Mouse (Mus musculus) heart, embryonic 11.5 days (tissue): ENCODE results near the gene Rtn1. TPM values are rescaled to one million over a fixed set of nuclear protein-coding genes. Genes with fewer than 3 reads are reported as not detected.

Experiments used
- ATAC-seq: fragments of 200-750 bp; cut with Nextera tagmentation; replicated peaks from 2 replicates; pipeline ENCODE4 v1.8.0; 2017; ENCODE audit warnings: moderate library complexity; ENCODE audit not compliant: insufficient number of reproducible peaks, low FRiP score, low TSS enrichment
- H3K27ac ChIP-seq: fragments of 300-500 bp; sonication (generic); 2 replicates; pipeline ENCODE4 v1.5.1; 2014; ENCODE audit warnings: mild to moderate bottlenecking, low read depth, low read length
- H3K27me3 ChIP-seq: fragments of 300-500 bp; sonication (generic); 2 replicates; pipeline ENCODE4 v1.6.1; 2014; ENCODE audit warnings: mild to moderate bottlenecking, low read length, mixed read lengths; ENCODE audit not compliant: control insufficient read depth, insufficient read depth
- H3K36me3 ChIP-seq: fragments of 300-500 bp; sonication (generic); 2 replicates; pipeline ENCODE4 v1.6.1; 2014; ENCODE audit warnings: mild to moderate bottlenecking, low read length, moderate library complexity, mixed read lengths; ENCODE audit not compliant: control insufficient read depth, insufficient read depth
- H3K4me1 ChIP-seq: fragments of 300-500 bp; sonication (generic); 2 replicates; pipeline ENCODE4 v1.6.1; 2014; ENCODE audit warnings: low read length; ENCODE audit not compliant: control insufficient read depth, insufficient read depth
- H3K4me2 ChIP-seq: fragments of 300-500 bp; sonication (generic); 2 replicates; pipeline ENCODE4 v1.6.1; 2014; ENCODE audit warnings: mild to moderate bottlenecking, moderate library complexity
- H3K4me3 ChIP-seq: fragments of 300-500 bp; sonication (generic); 2 replicates; pipeline ENCODE4 v1.5.1; 2014; ENCODE audit warnings: low read depth, low read length
- H3K9ac ChIP-seq: fragments of 300-500 bp; sonication (generic); 2 replicates; pipeline ENCODE4 v1.6.1; 2014; ENCODE audit warnings: mild to moderate bottlenecking, low read depth, low read length, moderate library complexity
- H3K9me3 ChIP-seq: fragments of 300-500 bp; sonication (generic); replicated peaks from 2 replicates; pipeline ENCODE4 v1.6.1; 2016; ENCODE audit warnings: low read length; ENCODE audit not compliant: control insufficient read depth
- WGBS: fragments of 180-500 bp; shearing (Covaris S2); extraction: QIAGEN DNeasy Blood & Tissue Kit; methylation state at CpG from one replicate; pipeline ENCODE4 v1.1.7; 2014; ENCODE audit not compliant: insufficient replicate concordance; 5-methylcytosine and 5-hydroxymethylcytosine counted together
- polyA plus RNA-seq: library from polyadenylated mRNA; unstranded; fragments of >200 nt; fragmentation: Nextera tagmentation; extraction: Ambion mirVana; gene quantifications from 2 replicates; pipeline ENCODE4 v1.2.1, GENCODE M21; 2014

The Rtn1 gene
- polyA plus RNA-seq, 1 experiment from 2014 or later, result 20.1 TPM

GRCm38 (mm10) chr12:72227731-72228130 lies 181.1 kb downstream of the Rtn1 start:
- H3K9me3 ChIP-seq, result no peaks in the 10 kb centered on the region
- WGBS, result 74% methylated on average over 6 of the region's 6 CpGs

GRCm38 (mm10) chr12:72225371-72225770 lies 183.5 kb downstream of the Rtn1 start:
- Histone ChIP-seq H3K27ac (no peak overlapping the region), H3K27me3 (no peaks in the 10 kb centered on the region), H3K4me3 (no peak overlapping the region), H3K9me3 (no peaks in the 10 kb centered on the region), H3K4me2 (no peak overlapping the region), H3K4me1 (no peaks in the 10 kb centered on the region), H3K36me3 (no peaks in the 10 kb centered on the region), H3K9ac (no peak overlapping the region)
- WGBS, result 83% methylated on average over 3 of the region's 3 CpGs
- no peak for ATAC-seq

More at GRCm38 (mm10) chr12:72227731-72228130, 181.1 kb downstream of the Rtn1 start:
- ATAC-seq, result no peak
- no peaks in the 10 kb centered on the region for H3K27me3 ChIP-seq
- H3K36me3 ChIP-seq, result no peaks in the 10 kb centered on the region
- no peaks in the 10 kb centered on the region for H3K4me1 ChIP-seq
- H3K9ac ChIP-seq, result no peak overlapping the region
- H3K4me2 ChIP-seq, result no peak overlapping the region
- no peak overlapping the region for H3K27ac ChIP-seq
- no peak overlapping the region for H3K4me3 ChIP-seq

- H3K9ac ChIP-seq, result no peak overlapping the region
- no peaks in the 10 kb centered on the region for H3K27me3 ChIP-seq
- H3K4me3 ChIP-seq, result no peak overlapping the region
- ATAC-seq, result no peak
- 84% methylated on average over 15 of the region's 16 CpGs for WGBS
- H3K4me2 ChIP-seq, result no peak overlapping the region
- no peaks in the 10 kb centered on the region for H3K36me3 ChIP-seq
- no peaks in the 10 kb centered on the region for H3K4me1 ChIP-seq
- H3K9me3 ChIP-seq, result no peaks in the 10 kb centered on the region
- H3K27ac ChIP-seq, result no peak overlapping the region
Measured at GRCm38 (mm10) chr12:72223557-72224102, 185.2 kb downstream of the Rtn1 start.

GRCm38 (mm10) chr12:72213554-72213953 lies 195.3 kb downstream of the Rtn1 start:
- Histone ChIP-seq H3K27me3 (no peaks in the 10 kb centered on the region), H3K36me3 (no peaks in the 10 kb centered on the region), H3K9me3 (no peaks in the 10 kb centered on the region), H3K4me1 (no peaks in the 10 kb centered on the region), H3K4me3 (no peak overlapping the region), H3K4me2 (no peak overlapping the region), H3K9ac (no peak overlapping the region), H3K27ac (no peak overlapping the region)
- no peak for ATAC-seq
- 48% methylated on average over 5 of the region's 5 CpGs for WGBS

GRCm38 (mm10) chr12:72200828-72201227 lies 208.0 kb downstream of the Rtn1 start:
- no peaks in the 10 kb centered on the region for H3K9me3 ChIP-seq
- H3K36me3 ChIP-seq, result no peaks in the 10 kb centered on the region
- no peaks in the 10 kb centered on the region for H3K4me1 ChIP-seq
- H3K4me2 ChIP-seq, result no peak overlapping the region
- no peak for ATAC-seq
- no peak overlapping the region for H3K4me3 ChIP-seq
- WGBS, result 82% methylated on average over 3 of the region's 3 CpGs
- no peak overlapping the region for H3K9ac ChIP-seq
- no peaks in the 10 kb centered on the region for H3K27me3 ChIP-seq
- H3K27ac ChIP-seq, result no peak overlapping the region

GRCm38 (mm10) chr12:72197925-72198486 lies 210.8 kb downstream of the Rtn1 start:
- H3K27me3 ChIP-seq, result no peaks in the 10 kb centered on the region
- H3K9me3 ChIP-seq, result no peaks in the 10 kb centered on the region
- no peak for ATAC-seq
- H3K9ac ChIP-seq, result no peak overlapping the region
- no peak overlapping the region for H3K27ac ChIP-seq
- peak overlapping the region; percentile 17 for H3K4me2 ChIP-seq
- 51% methylated on average over 18 of the region's 18 CpGs for WGBS
- no peaks in the 10 kb centered on the region for H3K36me3 ChIP-seq
- H3K4me3 ChIP-seq, result no peak overlapping the region
- H3K4me1 ChIP-seq, result no peaks in the 10 kb centered on the region

- ATAC-seq, result no peak
- H3K4me1 ChIP-seq, result no peaks in the 10 kb centered on the region
- no peaks in the 10 kb centered on the region for H3K9me3 ChIP-seq
- H3K27me3 ChIP-seq, result no peaks in the 10 kb centered on the region
- H3K4me2 ChIP-seq, result no peak overlapping the region
- 59% methylated on average over 7 of the region's 7 CpGs for WGBS
- no peak overlapping the region for H3K4me3 ChIP-seq
- H3K27ac ChIP-seq, result no peak overlapping the region
- no peak overlapping the region for H3K9ac ChIP-seq
- no peaks in the 10 kb centered on the region for H3K36me3 ChIP-seq
Measured at GRCm38 (mm10) chr12:72197434-72197833, 211.4 kb downstream of the Rtn1 start.

- ATAC-seq, result no peak
- H3K27me3 ChIP-seq, result no peaks in the 10 kb centered on the region
- H3K4me2 ChIP-seq, result no peak within 1 kb of the TSS
- no peaks in the 10 kb centered on the region for H3K36me3 ChIP-seq
- WGBS, result 59% methylated on average over 12 of the region's 12 CpGs
- no peak within 1 kb of the TSS for H3K9ac ChIP-seq
- H3K4me3 ChIP-seq, result no peak within 1 kb of the TSS
- no peaks in the 10 kb centered on the region for H3K4me1 ChIP-seq
- no peaks in the 10 kb centered on the region for H3K9me3 ChIP-seq
- H3K27ac ChIP-seq, result no peak within 1 kb of the TSS
Measured at GRCm38 (mm10) chr12:72184929-72185328, 223.9 kb downstream of the Rtn1 start, which contains the start of gene Ccdc175. Ccdc175 (minus strand) TSS chr12:72185029.

- no peak for ATAC-seq
- WGBS, result 73% methylated on average over 4 of the region's 4 CpGs
- H3K27me3 ChIP-seq, result no peaks in the 10 kb centered on the region
- no peak overlapping the region for H3K4me2 ChIP-seq
- no peak overlapping the region for H3K9ac ChIP-seq
- H3K27ac ChIP-seq, result no peak overlapping the region
- H3K36me3 ChIP-seq, result no peaks in the 10 kb centered on the region
- no peaks in the 10 kb centered on the region for H3K9me3 ChIP-seq
- no peaks in the 10 kb centered on the region for H3K4me1 ChIP-seq
- no peak overlapping the region for H3K4me3 ChIP-seq
Measured at GRCm38 (mm10) chr12:72179561-72179960, 229.3 kb downstream of the Rtn1 start.
